Mouse (Mus musculus): ENCODE measurements around the gene Ace2. TPM values are rescaled to one million over a fixed set of nuclear protein-coding genes. Genes with fewer than 3 reads are reported as not detected.

The Ace2 gene
- total and polyA plus RNA-seq, 3 experiments = not detected

DNA sequence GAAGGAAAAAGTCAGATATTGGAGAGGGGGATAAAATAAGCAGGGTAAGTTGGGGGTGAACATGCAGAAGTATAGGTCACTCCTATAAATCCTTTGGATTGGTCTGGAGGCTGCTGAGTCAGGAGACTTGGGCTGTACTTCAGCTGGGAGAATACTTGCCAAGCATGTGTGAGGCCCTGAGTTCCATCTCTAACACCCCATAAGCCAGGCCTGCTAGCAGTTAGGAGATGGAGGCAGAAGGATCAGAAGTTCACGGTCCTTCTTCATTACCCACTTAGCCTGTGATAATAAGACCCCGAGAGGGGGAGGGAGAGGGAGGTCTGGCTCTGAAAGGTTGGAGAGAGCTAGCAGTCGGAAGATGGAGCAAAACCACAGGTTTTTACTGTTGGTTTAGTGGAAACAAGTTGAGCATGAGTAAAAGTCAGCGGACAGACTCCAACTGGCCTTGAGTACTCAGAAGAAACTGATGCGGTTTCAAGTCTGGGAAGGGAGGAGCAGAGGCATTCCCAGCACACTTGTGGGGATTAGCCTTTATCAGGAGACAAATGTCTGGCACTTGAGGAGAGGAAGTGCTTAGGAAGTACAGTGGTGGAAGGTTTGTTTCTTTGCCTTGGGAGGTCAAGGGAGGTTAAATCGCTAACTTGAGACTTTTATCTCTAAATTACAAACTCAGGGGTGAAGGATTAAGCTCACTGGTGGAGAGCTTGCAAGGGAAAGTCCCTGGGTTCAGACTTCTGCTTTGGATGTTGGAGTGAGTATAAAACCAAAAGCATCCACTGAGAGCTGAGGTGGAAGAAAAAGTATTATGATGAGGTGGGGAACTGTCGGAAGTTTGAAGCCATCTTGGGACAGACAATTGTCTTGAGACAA lies 46.6 kb upstream of the Ace2 start:
- TF ChIP-seq MEF2A (IDR thresholded peaks at IDR 0.05; ENCODE audit: extremely low read depth, insufficient replicate concordance, low read depth, low read length, poor library complexity, severe bottlenecking) = no peak
- peak; percentile 37; the same call in 1 of the 2 replicates for TF ChIP-seq ETS1 (IDR thresholded peaks at IDR 0.05; ENCODE audit: low read depth, low read length)
- peak; percentile 48 to 52; a peak in 3 of 4 replicates for TF ChIP-seq EP300 (IDR thresholded peaks at IDR 0.05; ENCODE audit: low read depth in 1 of 2, low read length in 2 of 2)
- 0 out of 2 replicates have a peak, but pooled peaks have one; percentile 5 for TF ChIP-seq TCF12 (IDR thresholded peaks at IDR 0.05; ENCODE audit: low read depth, low read length)

DNA sequence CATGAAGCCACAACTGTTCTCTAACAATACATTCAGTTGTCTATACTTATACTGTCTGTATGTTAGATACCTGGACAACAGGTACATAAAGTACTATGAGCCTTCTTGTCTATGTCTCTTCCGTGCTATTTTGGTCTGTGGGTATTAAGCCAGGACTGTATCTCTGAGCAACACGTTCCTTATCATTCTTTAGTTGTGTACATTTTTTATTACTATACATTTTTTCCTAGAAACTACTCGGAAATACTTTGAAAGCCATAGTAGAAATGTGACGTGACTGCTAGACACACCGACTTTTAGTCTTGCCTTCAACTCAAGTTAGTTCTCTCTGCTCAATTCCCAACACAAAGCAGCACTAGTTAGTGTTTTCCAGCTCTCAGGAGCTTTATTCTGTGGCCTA lies 45.7 kb upstream of the Ace2 start:
- Histone ChIP-seq H3K27me3 (ENCODE audit: control insufficient read depth in 1 of 2, insufficient read depth in 2 of 2, low read length in 2 of 2) (no peaks in the 10 kb centered on the region), H3K9me3 (replicated peaks; ENCODE audit: insufficient read depth, low read length) (no peaks in the 10 kb centered on the region), H3K27ac (ENCODE audit: control insufficient read depth, low read depth, low read length) (no peak overlapping the region), H3K36me3 (ENCODE audit: control insufficient read depth in 1 of 2, insufficient read depth in 2 of 2, low read length in 2 of 2) (peaks cover 0 to 17% of the 10 kb centered on the region in 2 experiments; a peak in 2 of 4 replicates), H3K4me1 (ENCODE audit: control insufficient read depth in 1 of 2, insufficient read depth in 2 of 2, low read length in 2 of 2) (peaks cover 0 to 25% of the 10 kb centered on the region in 2 experiments; a peak in 3 of 4 replicates), H3K9ac (ENCODE audit: control insufficient read depth, low read depth, low read length, poor library complexity, severe bottlenecking) (no peak overlapping the region), H3K79me2 (ENCODE audit: control insufficient read depth, insufficient read depth, low read length, poor library complexity) (no peaks in the 10 kb centered on the region), H3K4me3 (ENCODE audit: control insufficient read depth in 1 of 2, insufficient read depth in 1 of 2, low read depth in 2 of 2, low read length in 2 of 2) (peak overlapping the region in 1 of 2 experiments; percentile 13; a peak in 1 of 4 replicates)
- peak; percentile 50 for DNase-seq (ENCODE audit: low read depth, low spot score)
- TF ChIP-seq NRF1 (IDR thresholded peaks at IDR 0.05; ENCODE audit: insufficient read depth, low read depth, low read length, poor library complexity, severe bottlenecking) = no peak
- no peak for TF ChIP-seq POLR2AphosphoS5 (IDR thresholded peaks at IDR 0.05; ENCODE audit: borderline replicate concordance, low read depth, low read length)
- no peak for TF ChIP-seq ELF1 (IDR thresholded peaks at IDR 0.05; ENCODE audit: low read depth, low read length)
- TF ChIP-seq EP300 (IDR thresholded peaks at IDR 0.05; ENCODE audit: low read depth in 1 of 2, low read length in 2 of 2) = peak in 1 of 2 experiments; percentile 44; a peak in 3 of 4 replicates
- no peak for TF ChIP-seq USF2 (IDR thresholded peaks at IDR 0.05; ENCODE audit: borderline replicate concordance in 1 of 2, insufficient read depth in 1 of 2, low read depth in 1 of 2, low read length in 2 of 2)
- no peak for TF ChIP-seq KAT2A (conservative IDR thresholded peaks at IDR 0.05; ENCODE audit: low read depth, low read length)
- TF ChIP-seq ETS1 (IDR thresholded peaks at IDR 0.05; ENCODE audit: low read depth, low read length) = peak; percentile 39; the same call in 1 of the 2 replicates
- TF ChIP-seq GATA1 (IDR thresholded peaks at IDR 0.05; ENCODE audit: low read depth, low read length) = peak; percentile 55; the same call in 1 of the 2 replicates
- peak; percentile 28; the same call in 1 of the 2 replicates for TF ChIP-seq TAL1 (IDR thresholded peaks at IDR 0.05; ENCODE audit: low read length)
- peak; percentile 6; the same call in 1 of the 2 replicates for TF ChIP-seq TCF12 (IDR thresholded peaks at IDR 0.05; ENCODE audit: low read depth, low read length)
- TF ChIP-seq ZKSCAN1 (IDR thresholded peaks at IDR 0.05; ENCODE audit: low read depth, low read length) = no peak
- TF ChIP-seq CTCF (IDR thresholded peaks at IDR 0.05 in 2 of 3, conservative IDR thresholded peaks at IDR 0.05 in 1 of 3; ENCODE audit: control insufficient read depth in 1 of 3, insufficient read depth in 1 of 3, low read depth in 2 of 3, low read length in 3 of 3, poor library complexity in 1 of 3, severe bottlenecking in 1 of 3) = no peak
- TF ChIP-seq SIN3A (IDR thresholded peaks at IDR 0.05; ENCODE audit: low read length) = no peak; the same call in 1 of the 2 replicates
- no peak for TF ChIP-seq MYB (IDR thresholded peaks at IDR 0.05; ENCODE audit: low read depth, low read length)
- no peak for TF ChIP-seq RCOR1 (IDR thresholded peaks at IDR 0.05; ENCODE audit: low read depth, low read length)
- TF ChIP-seq POLR2A (IDR thresholded peaks at IDR 0.05; ENCODE audit: control insufficient read depth in 1 of 2, insufficient read depth in 1 of 2, low read depth in 1 of 2, low read length in 2 of 2, poor library complexity in 1 of 2) = no peak
- no peak for TF ChIP-seq GABPA (IDR thresholded peaks at IDR 0.05; ENCODE audit: low read depth, low read length)
- no peak for TF ChIP-seq NELFE (IDR thresholded peaks at IDR 0.05; ENCODE audit: low read depth, low read length)
- TF ChIP-seq RAD21 (IDR thresholded peaks at IDR 0.05; ENCODE audit: low read depth, low read length) = no peak
- no peak for TF ChIP-seq UBTF (IDR thresholded peaks at IDR 0.05; ENCODE audit: borderline replicate concordance, insufficient read depth, low read depth, low read length)
- no peak for TF ChIP-seq TBP (IDR thresholded peaks at IDR 0.05; ENCODE audit: low read depth, low read length)
- TF ChIP-seq MAZ (IDR thresholded peaks at IDR 0.05; ENCODE audit: low read depth, low read length) = no peak
- TF ChIP-seq HCFC1 (IDR thresholded peaks at IDR 0.05; ENCODE audit: low read depth, low read length) = no peak
- no peak for TF ChIP-seq MXI1 (IDR thresholded peaks at IDR 0.05; ENCODE audit: low read depth, low read length)

More for the DNA sequence above, 46.6 kb upstream of the Ace2 start:
- peak overlapping the region; percentile 12; the same call in 1 of the 2 replicates for H3K27ac ChIP-seq (ENCODE audit: control insufficient read depth, low read depth, low read length)
- H3K4me1 ChIP-seq (ENCODE audit: control insufficient read depth in 1 of 2, insufficient read depth in 2 of 2, low read length in 2 of 2) = peaks cover 5 to 29% of the 10 kb centered on the region in 2 experiments; a peak in 3 of 4 replicates
- peak overlapping the region in 1 of 2 experiments; percentile 13; a peak in 1 of 4 replicates for H3K4me3 ChIP-seq (ENCODE audit: control insufficient read depth in 1 of 2, insufficient read depth in 1 of 2, low read depth in 2 of 2, low read length in 2 of 2)
- no peak overlapping the region for H3K9ac ChIP-seq (ENCODE audit: control insufficient read depth, low read depth, low read length, poor library complexity, severe bottlenecking)
- H3K27me3 ChIP-seq (ENCODE audit: control insufficient read depth in 1 of 2, insufficient read depth in 2 of 2, low read length in 2 of 2) = no peaks in the 10 kb centered on the region
- H3K36me3 ChIP-seq (ENCODE audit: control insufficient read depth in 1 of 2, insufficient read depth in 2 of 2, low read length in 2 of 2) = peaks cover 0 to 20% of the 10 kb centered on the region in 2 experiments; a peak in 2 of 4 replicates
- no peaks in the 10 kb centered on the region for H3K79me2 ChIP-seq (ENCODE audit: control insufficient read depth, insufficient read depth, low read length, poor library complexity)
- peak; percentile 53 for DNase-seq (ENCODE audit: low read depth, low spot score)
- H3K9me3 ChIP-seq (replicated peaks; ENCODE audit: insufficient read depth, low read length) = no peaks in the 10 kb centered on the region

All from MEL (cell line).